Mouse (Mus musculus): ENCODE data around the gene Glis2. TPM values are rescaled to one million over a fixed set of nuclear protein-coding genes. Genes with fewer than 3 reads are reported as not detected.

The Glis2 gene
- total RNA-seq, 2 experiments from 2014 or later = 27.6 to 34.5 TPM

DNA sequence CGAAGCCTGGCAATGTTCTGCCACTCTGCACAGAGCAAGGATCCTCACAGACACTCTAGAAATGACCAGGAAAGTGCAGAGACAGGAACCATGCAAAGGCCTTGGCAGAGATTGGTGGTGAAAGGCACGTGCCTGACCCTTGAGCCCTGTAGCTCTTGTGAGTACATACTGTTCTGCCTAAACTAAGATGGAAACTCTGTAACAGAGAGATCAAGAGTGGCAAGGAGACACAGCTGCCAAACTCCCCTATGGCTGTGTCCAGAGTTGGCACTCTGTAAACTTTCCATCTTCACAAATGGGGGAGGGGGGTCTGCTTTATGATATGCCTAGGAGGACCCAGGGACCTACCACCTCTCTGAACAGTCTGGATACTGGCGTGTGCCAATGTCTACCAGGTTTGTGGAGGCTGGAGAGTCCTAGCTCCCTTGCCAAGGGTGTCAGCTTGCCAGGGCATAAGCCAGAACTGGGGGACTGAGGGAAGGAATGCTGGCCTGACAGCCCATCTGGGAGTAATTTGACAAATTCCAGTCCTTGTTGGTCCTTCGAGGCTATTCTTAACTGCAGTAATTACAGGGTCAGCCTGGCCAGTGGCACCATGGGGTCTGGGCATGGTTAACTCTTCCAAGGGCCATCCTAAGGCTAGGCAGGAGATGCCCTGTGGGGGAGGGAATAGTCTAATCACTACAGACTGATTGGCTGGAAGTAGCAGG lies 58.3 kb downstream of the Glis2 start:
- intact Hi-C loops (cut with DNase I) = no loop called here
- DNase-seq = peak in 1 of 2 experiments; percentile 39

DNA sequence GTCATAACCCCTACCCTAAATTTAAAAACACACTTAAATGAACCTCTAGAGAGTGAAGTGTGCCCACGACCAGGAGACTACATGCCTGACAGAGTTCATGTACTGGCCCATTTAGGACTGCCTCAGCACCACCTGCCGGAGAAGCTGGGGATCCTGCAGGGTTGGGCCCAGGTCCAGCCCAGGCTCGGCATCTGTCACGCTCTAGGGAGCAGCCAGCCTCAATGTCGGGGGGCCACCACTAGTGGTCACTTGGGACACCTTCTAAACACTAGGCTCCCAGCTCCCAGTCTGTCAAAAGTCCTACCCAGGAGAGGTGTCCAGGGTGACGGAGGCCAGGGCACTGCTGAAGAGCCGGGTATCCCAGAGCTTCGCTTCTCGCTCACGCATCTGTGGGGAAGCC lies 60.2 kb downstream of the Glis2 start:
- intact Hi-C loops (cut with DNase I) = no loop called here
- DNase-seq = peak; percentile 53 to 56

DNA sequence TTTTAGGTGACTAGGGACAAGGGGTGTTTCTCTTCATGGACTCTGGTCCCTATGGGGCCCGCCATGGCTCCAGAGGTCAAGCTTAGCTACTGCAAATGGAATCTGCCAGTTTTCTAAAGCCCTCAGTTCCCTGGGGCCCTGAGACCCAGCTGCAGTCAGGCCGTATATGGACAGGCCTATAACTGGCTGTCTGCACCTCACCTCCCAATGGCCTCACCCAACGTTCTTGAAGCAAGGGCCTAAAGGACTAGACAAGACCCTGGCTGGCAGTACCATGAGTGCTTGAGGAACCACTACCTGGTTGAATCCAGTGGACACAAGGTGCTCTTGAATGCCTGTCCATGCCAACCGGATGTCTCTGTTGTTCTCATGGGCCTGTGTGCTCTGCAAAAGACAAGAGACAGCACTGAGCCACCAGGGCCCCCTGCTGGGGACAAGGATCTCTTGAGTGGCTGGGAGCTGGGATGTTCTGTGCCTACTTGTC lies 60.8 kb downstream of the Glis2 start:
- intact Hi-C loops (cut with DNase I) = no loop called here
- peak; percentile 63 to 66 for DNase-seq

DNA sequence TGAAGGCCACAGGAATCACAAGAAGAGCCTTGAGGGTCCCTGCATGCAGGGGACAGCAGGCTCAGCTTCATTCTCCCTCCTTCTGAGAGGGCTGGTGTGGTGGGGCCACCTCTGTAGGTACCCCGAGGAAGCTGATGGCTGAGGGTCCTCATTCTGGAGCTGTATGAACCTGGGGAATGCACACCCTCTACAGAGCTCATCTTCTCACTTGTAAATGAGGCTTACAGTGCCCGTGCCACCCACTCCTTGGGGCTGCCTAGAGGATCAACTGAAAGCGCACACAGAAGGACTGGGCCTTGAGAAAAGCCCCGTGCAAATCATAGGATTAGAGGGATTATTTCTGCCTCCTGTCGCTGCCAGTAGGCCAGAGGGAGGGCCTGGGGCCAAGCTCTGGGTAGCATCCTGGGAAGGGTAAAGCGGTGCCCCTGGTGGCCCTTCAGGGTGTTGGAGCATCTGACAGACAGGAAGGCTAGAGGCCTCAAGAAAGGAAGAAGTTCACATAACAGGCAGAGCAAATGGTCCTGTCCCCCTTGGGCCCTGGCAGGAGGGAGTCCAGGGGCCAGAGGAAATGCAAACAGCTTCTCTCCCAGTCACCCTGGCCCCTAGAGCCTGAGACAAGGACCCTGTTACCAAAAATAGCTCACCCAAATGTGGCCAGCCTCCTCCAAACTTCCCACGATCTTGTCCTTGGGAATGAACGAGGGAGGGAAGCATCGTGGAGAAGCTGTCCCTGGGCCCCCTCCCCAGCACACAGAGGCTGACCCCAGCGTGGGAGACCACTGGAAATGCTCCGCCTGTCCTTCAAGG lies 61.5 kb downstream of the Glis2 start:
- DNase-seq = peak; percentile 52 to 63
- intact Hi-C loops (cut with DNase I) = no loop called here

DNA sequence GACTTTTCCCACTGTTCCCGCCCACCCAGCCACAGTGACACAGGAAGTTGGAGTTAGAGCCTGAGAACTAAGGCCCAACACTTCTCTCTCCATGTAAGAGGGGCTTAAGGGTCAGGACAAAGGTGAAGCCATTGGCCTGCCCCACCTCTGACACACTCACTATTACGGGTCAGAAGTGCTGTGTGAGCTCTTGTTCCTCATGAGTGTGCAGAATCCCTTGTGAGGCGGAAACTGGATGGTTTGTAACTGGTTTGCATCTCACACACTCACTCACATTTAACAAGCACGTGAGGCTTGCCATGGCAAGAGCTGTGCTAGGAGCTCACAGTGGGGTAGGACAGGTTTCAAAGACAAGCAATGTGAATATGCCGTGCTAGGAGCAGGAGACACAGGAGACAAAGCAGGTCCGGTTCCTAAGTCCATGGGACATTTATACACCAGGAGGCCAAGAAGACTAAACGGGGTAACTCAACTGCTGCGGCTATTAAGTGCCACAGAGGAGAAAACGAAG lies 62.1 kb downstream of the Glis2 start:
- DNase-seq = no peak
- intact Hi-C loops (cut with DNase I) = no loop called here

DNA sequence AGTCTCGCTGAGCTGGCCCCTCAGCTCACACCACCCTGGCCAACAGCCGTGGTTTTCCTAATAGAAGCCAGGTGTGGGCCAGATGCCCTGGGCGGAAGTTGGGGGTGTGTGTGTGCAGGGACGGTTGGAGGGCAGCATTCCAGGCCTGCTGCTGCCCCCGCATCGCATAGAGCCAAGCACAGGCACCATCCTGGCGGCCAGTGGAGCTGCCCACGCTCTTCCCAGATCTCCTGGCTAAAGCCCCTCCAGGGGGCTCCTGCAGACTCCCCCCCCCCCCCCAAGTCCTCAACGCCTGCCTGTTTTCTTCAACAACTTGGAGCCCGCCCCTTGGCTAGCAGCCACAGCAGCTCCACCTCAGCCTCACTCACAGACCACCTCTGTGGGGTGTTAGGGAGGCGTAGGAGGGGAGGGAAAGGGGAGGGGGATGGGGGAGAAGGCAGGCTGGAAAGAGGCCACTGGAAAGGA lies 64.3 kb downstream of the Glis2 start:
- intact Hi-C loops (cut with DNase I) = no loop called here
- peak in 1 of 2 experiments; percentile 36 for DNase-seq

DNA sequence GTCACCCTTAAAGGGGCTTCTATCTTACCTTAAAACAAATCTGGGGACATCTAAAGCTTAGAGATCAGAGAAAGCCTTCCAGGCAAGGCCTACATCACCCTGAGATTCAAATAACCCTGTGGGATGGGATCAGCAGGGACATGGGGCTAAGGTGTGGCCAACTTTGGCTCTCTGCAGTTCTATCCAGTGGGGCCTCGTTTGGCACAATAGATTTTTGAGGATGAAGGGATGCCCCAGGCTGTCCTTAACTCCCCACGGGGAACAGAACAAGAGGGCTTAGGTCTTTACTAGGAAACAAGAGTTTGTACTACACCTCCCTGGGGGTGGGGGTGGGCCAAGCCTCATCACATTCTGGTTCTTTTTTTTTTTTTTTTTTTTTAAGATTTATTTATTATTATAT lies 64.8 kb downstream of the Glis2 start:
- intact Hi-C loops (cut with DNase I) = no loop called here
- DNase-seq = no peak

DNA sequence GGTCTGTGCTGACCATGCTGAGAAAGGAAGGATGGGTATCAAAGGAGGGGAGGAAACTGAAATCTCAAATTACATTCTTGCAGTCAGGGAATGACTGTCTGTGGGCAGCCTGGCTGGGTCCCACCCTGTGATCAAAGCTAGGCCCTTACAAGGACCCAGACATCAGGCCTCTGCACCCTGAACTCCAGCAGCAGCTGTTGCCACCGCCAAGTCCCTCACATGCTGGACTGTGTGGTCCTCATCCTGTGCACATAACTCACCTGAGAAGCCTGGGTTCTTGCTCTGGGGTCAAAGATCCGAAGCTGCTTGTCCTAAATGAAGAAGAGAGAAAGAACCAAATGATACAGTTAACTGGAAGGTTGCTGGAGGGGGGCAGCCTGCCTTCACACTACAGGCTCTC lies 67.1 kb downstream of the Glis2 start:
- intact Hi-C loops (cut with DNase I) = no loop called here
- no peak for DNase-seq

DNA sequence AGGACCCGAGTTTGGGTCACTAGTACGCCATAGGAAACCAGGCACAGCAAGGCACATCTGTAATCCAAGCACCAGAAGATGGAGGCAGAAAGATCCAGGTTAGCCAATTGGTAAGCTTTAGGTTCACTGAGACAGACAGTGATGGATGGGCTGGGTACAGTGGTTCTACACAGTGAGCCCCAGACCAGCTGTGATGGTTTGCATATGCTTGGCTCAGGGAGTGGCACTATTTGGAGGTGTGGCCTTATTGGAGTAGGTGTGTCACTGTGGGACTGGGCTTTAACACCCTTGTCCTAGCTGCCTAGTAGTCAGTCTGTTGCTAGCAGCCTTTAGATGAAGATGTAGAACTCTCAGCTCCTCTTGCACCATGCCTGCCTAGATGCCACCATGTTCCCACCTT lies 69.3 kb downstream of the Glis2 start:
- DNase-seq = no peak
- intact Hi-C loops (cut with DNase I) = no loop called here

DNA sequence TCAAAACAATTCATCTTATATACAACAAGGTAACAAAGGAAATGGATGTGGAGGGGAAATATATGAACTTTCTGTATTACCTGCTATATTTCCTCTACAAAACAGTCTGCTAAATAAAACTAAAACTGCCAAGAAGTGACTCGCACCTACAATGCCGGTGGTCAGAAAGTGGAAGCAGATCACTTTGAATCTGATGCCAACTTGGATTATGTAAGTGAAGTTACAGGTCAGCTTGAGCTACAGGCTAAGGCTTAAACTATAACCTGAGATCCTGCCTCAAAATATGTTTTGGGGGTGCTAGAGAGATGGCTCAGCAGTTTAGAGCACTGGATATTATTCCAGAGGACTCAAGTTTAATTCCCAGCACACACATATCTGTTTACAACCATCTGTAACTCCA lies 71.2 kb downstream of the Glis2 start:
- DNase-seq = no peak
- intact Hi-C loops (cut with DNase I) = loop anchor here (2.0 kb wide), 1 partner anchor 97 kb away; no protein-coding TSS in a partner anchor

DNA sequence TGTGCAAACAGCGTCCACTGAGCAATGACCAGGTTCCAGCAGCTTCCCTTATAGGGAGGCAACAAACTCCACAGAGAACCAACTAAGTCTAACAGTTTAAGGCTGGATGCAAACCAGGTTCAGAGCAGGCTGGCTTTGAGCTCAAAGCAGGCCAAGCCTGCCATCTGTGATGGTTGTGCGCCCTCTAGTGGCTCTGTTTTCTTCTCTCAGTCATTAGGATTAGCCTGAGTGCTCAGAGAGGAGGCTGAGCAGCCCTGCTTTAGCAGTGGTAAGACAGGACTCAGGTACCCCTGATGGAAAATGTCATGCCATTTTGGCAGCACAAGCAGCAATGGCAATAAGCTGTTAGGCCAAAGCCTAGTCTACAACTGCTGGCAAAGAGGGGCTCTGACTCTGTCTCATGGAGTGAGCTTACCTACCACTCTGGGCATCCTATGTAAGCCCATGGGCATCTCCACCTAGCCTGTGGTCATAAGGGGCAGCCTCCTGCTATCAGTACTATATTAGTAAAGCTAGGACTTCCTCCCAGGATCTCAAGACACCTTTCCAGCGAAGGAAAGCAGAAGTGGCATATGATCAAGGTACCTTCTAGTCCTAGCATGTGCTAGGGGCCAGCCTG lies 72.8 kb downstream of the Glis2 start:
- intact Hi-C loops (cut with DNase I) = loop anchor here (1.0 to 2.0 kb wide), 3 partner anchors 37 to 124 kb away; no protein-coding TSS in a partner anchor
- DNase-seq = peak; percentile 92 to 95

DNA sequence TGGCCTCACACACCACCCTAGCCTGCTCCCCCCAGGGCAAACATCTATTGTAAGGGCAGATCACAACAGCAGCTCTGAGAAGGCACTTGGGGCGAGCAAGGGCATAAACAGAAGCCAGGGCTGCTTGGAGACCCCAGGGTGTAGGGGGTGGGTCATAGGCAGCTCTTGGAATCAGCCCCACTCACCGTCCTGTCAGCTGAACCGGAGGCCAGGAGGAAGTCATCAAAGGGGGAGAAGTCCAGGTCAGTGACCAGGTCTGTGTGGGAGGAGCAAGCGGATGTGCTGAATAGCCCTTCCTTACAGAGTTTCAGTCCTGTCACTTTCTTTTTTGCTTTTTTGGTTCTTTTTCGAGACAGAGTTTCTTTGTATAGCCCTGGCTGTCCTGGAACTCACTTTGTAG lies 75.8 kb downstream of the Glis2 start:
- no peak for DNase-seq
- intact Hi-C loops (cut with DNase I) = no loop called here

DNA sequence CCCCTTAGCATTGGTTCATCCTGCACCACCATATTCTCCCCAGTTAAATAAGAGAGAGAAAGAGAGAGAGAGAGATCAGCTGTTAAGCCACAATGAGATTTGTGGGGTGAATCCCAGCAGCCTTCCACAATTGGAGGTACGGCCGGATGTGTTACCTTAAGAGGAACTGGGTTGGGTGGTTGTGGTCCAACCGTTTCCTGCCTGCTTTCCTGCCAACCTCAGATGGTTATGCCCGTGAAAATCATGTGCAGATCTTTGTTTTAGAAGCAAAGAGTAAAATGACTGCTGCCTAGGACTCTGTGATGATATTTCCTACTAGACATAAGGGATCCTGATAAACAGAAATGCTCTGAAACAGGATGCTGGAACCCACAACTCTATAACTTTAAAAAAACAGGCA lies 79.6 kb downstream of the Glis2 start:
- no peak for DNase-seq
- intact Hi-C loops (cut with DNase I) = no loop called here

Other genes with a start within 250 kb of the Glis2 start
- gene Adcy9, start 174.2 kb upstream of the Glis2 start, total RNA-seq (2021) = 10 to 100 TPM; 20.8 to 21.6 TPM
- gene Srl, start 52.9 kb upstream of the Glis2 start, total RNA-seq (2021) = 1,000 to 10,000 TPM; 1,081 to 1,153 TPM
- gene Tfap4, start 34.9 kb upstream of the Glis2 start, total RNA-seq (2021) = 1 to 10 TPM; 4.1 to 4.3 TPM
- 100 to 1,000 TPM in 1 of 2 experiments, 10 to 100 TPM in 1; 96.6 to 125 TPM for gene Pam16, start 30.3 kb downstream of the Glis2 start, total RNA-seq (2021)
- 10 to 100 TPM; 13.6 to 18.0 TPM for gene Vasn, start 45.2 kb downstream of the Glis2 start, total RNA-seq (2021)
- 100 to 1,000 TPM; 106 to 107 TPM for gene Dnaja3, start 45.3 kb downstream of the Glis2 start, total RNA-seq (2021)
- 10 to 100 TPM; 24.6 to 26.1 TPM for gene Coro7, start 85.1 kb downstream of the Glis2 start, total RNA-seq (2021)
- 1 to 10 TPM; 7.0 to 7.8 TPM for gene Nmral1, start 124.6 kb downstream of the Glis2 start, total RNA-seq (2021)
- 10 to 100 TPM; 71.1 to 73.4 TPM for gene Hmox2, start 131.6 kb downstream of the Glis2 start, total RNA-seq (2021)
- 10 to 100 TPM; 89.4 to 96.2 TPM for gene Cdip1, start 195.6 kb downstream of the Glis2 start, total RNA-seq (2021)
- gene 4930562C15Rik, start 240.7 kb downstream of the Glis2 start, total RNA-seq (2021) = not detected